Mouse (Mus musculus) bone marrow, adult 2 months (tissue): ENCODE data around the gene Rnf220. TPM values are rescaled to one million over a fixed set of nuclear protein-coding genes. Genes with fewer than 3 reads are reported as not detected.

Source experiments
- H3K27ac ChIP-seq: fragments of 200-500 bp; 2 replicates; pipeline ENCODE4 v1.5.1; 2012; ENCODE audit warnings: low read depth, mild to moderate bottlenecking, control low read depth, inconsistent platforms, low read length; ENCODE audit not compliant: control insufficient read depth, poor library complexity, insufficient read depth
- H3K4me1 ChIP-seq: fragments of 200-500 bp; 2 replicates; pipeline ENCODE4 v1.6.1; 2011; ENCODE audit warnings: low read length; ENCODE audit not compliant: control insufficient read depth, insufficient read depth
- H3K4me3 ChIP-seq: fragments of 200-500 bp; replicated peaks from 2 replicates; pipeline ENCODE3; 2011; ENCODE audit warnings: mild to moderate bottlenecking, low read depth, low read length, control low read depth; ENCODE audit not compliant: control insufficient read depth
- CTCF ChIP-seq: fragments of 200-500 bp; IDR thresholded peaks from 2 replicates; pipeline ENCODE4 v1.5.1; 2011; ENCODE audit warnings: low read length, control low read depth; ENCODE audit not compliant: control insufficient read depth, insufficient read depth
- POLR2A ChIP-seq: fragments of 200-500 bp; IDR thresholded peaks from 2 replicates; pipeline ENCODE4 v1.6.1; 2011; ENCODE audit warnings: low read depth, mild to moderate bottlenecking, control low read depth, low read length, borderline replicate concordance; ENCODE audit not compliant: control insufficient read depth
- WGBS: fragments of 180-500 bp; shearing (Covaris S2); methylation state at CpG from one replicate; pipeline ENCODE4 v1.1.7; 2018; 5-methylcytosine and 5-hydroxymethylcytosine counted together
- polyA plus RNA-seq: library from polyadenylated mRNA; stranded (reverse); fragments of >200 nt; gene quantifications from 2 replicates; pipeline ENCODE4 v1.2.4, GENCODE M21; 2011; ENCODE audit warnings: low replicate concordance; ENCODE audit not compliant: missing spikeins, insufficient read depth, insufficient read length

Gene Rnf220
- polyA plus RNA-seq, result 44.5 and 49.6 TPM in 2 replicates

GRCm38 (mm10) chr4:117496482-117497165 is at the start of gene Rnf220:
Rnf220 (minus strand) TSS chr4:117497052.
- WGBS, result under 1% methylated on average over 42 of the region's 42 CpGs
- Histone ChIP-seq H3K27ac (peak within 1 kb of the TSS; percentile 2; the same call in 1 of the 2 replicates), H3K4me1 (no peaks in the 10 kb centered on the region; the same call in 1 of the 2 replicates), H3K4me3 (peak within 1 kb of the TSS; percentile 48)
- TF ChIP-seq CTCF (no peak), POLR2A (peak; percentile 43; the same call in 1 of the 2 replicates)

GRCm38 (mm10) chr4:117546616-117547015 is 49.8 kb upstream of the Rnf220 start:
- no peak overlapping the region for H3K27ac ChIP-seq
- H3K4me1 ChIP-seq, result peaks cover 1% of the 10 kb centered on the region; the same call in 1 of the 2 replicates
- H3K4me3 ChIP-seq, result no peak overlapping the region
- WGBS, result 62% methylated on average over 6 of the region's 6 CpGs
- TF ChIP-seq POLR2A (no peak), CTCF (no peak)

- H3K4me3 ChIP-seq, result no peak overlapping the region
- peaks cover 1% of the 10 kb centered on the region; the same call in 1 of the 2 replicates for H3K4me1 ChIP-seq
- no peak overlapping the region for H3K27ac ChIP-seq
- 51% methylated on average over 3 of the region's 3 CpGs for WGBS
- TF ChIP-seq POLR2A (no peak), CTCF (no peak)
Measured at GRCm38 (mm10) chr4:117545448-117545847, 48.6 kb upstream of the Rnf220 start.

GRCm38 (mm10) chr4:117540571-117540970 is 43.7 kb upstream of the Rnf220 start:
- H3K4me3 ChIP-seq, result no peak overlapping the region
- peaks cover 1% of the 10 kb centered on the region; the same call in 1 of the 2 replicates for H3K4me1 ChIP-seq
- WGBS, result 75% methylated on average over 5 of the region's 5 CpGs
- H3K27ac ChIP-seq, result no peak overlapping the region
- no peak for TF ChIP-seq CTCF
- TF ChIP-seq POLR2A, result no peak

- TF ChIP-seq POLR2A (no peak), CTCF (no peak)
- 82% methylated on average over 8 of the region's 8 CpGs for WGBS
- Histone ChIP-seq H3K27ac (no peak overlapping the region), H3K4me1 (no peaks in the 10 kb centered on the region), H3K4me3 (no peak overlapping the region)
Measured at GRCm38 (mm10) chr4:117539329-117539980, 42.6 kb upstream of the Rnf220 start.

GRCm38 (mm10) chr4:117537002-117537401 is 40.1 kb upstream of the Rnf220 start:
- Histone ChIP-seq H3K4me3 (no peak overlapping the region), H3K27ac (no peak overlapping the region), H3K4me1 (no peaks in the 10 kb centered on the region)
- TF ChIP-seq CTCF (no peak), POLR2A (no peak)
- 27% methylated on average over 7 of the region's 7 CpGs for WGBS

GRCm38 (mm10) chr4:117535496-117536200 is 38.8 kb upstream of the Rnf220 start:
- no peaks in the 10 kb centered on the region for H3K4me1 ChIP-seq
- WGBS, result 11% methylated on average over 9 of the region's 9 CpGs
- H3K4me3 ChIP-seq, result no peak overlapping the region
- no peak for TF ChIP-seq POLR2A
- no peak for TF ChIP-seq CTCF
- H3K27ac ChIP-seq, result no peak overlapping the region

- Histone ChIP-seq H3K27ac (no peak overlapping the region), H3K4me1 (no peaks in the 10 kb centered on the region; the same call in 1 of the 2 replicates), H3K4me3 (no peak overlapping the region)
- no peak for TF ChIP-seq CTCF
- TF ChIP-seq POLR2A, result no peak
- 72% methylated on average over 4 of the region's 4 CpGs for WGBS
Measured at GRCm38 (mm10) chr4:117529843-117530242, 33.0 kb upstream of the Rnf220 start.
